Comparison of ENCODE assay signal across 10 mouse cellular contexts in genomic region chr1:164905047-164905446, GRCm38 (mm10). TPM values are rescaled to one million over a fixed set of nuclear protein-coding genes. Genes with fewer than 3 reads are reported as not detected.
DNase-seq lines count a peak whose midpoint lies in the region; ATAC-seq lines count a peak whose summit lies in the region.
"Had no signal": no experiment of that assay in that cellular context is flagged by ENCODE, and none has a peak within 500 bp of the region (broad histone marks: within the 10 kb centered on the region; RNA-seq: fewer than 3 reads in every experiment).

No protein-coding gene starts in this region.

- 58% methylated on average over 4 of the region's 4 CpGs for WGBS in forebrain, embryonic 13.5 days
- WGBS in hindbrain, embryonic 11.5 days = 50% methylated on average over 4 of the region's 4 CpGs

- H3K4me2 ChIP-seq in forebrain, embryonic 13.5 days = no peak overlapping the region
- H3K4me2 ChIP-seq in hindbrain, embryonic 11.5 days (replicated peaks; ENCODE audit: low read depth, low read length) = no peak overlapping the region
- H3K4me2 ChIP-seq: heart, embryonic 15.5 days had no signal

- H3K27ac ChIP-seq in forebrain, embryonic 13.5 days = no peak overlapping the region
- H3K27ac ChIP-seq in hindbrain, embryonic 11.5 days (ENCODE audit: low read depth, low read length) = no peak overlapping the region
- H3K27ac ChIP-seq: heart, embryonic 15.5 days had no signal

- ATAC-seq in forebrain, embryonic 13.5 days = peak; percentile 70
- peak; percentile 68 for ATAC-seq in hindbrain, embryonic 11.5 days (ENCODE audit: low FRiP score)

- H3K4me3 ChIP-seq in forebrain, embryonic 13.5 days = no peak overlapping the region
- H3K4me3 ChIP-seq in hindbrain, embryonic 11.5 days (ENCODE audit: low read depth, low read length) = no peak overlapping the region
- H3K4me3 ChIP-seq: heart, embryonic 15.5 days had no signal

- no peaks in the 10 kb centered on the region for H3K4me1 ChIP-seq in forebrain, embryonic 13.5 days
- H3K4me1 ChIP-seq in hindbrain, embryonic 11.5 days (replicated peaks; ENCODE audit: control insufficient read depth, insufficient read depth, low read length) = no peaks in the 10 kb centered on the region

- H3K36me3 ChIP-seq in forebrain, embryonic 13.5 days (ENCODE audit: poor library complexity, severe bottlenecking) = no peaks in the 10 kb centered on the region
- H3K36me3 ChIP-seq in hindbrain, embryonic 11.5 days (ENCODE audit: control insufficient read depth, insufficient read depth, low read length) = no peaks in the 10 kb centered on the region
- no peaks in the 10 kb centered on the region for H3K36me3 ChIP-seq in splenic B cell, adult 2 months (ENCODE audit: control insufficient read depth, insufficient read depth, low read length, poor library complexity, severe bottlenecking)
- H3K36me3 ChIP-seq: G1E; heart, embryonic 15.5 days had no signal

- H3K9ac ChIP-seq in forebrain, embryonic 13.5 days = no peak overlapping the region
- H3K9ac ChIP-seq in hindbrain, embryonic 11.5 days (ENCODE audit: low read depth, low read length) = no peak overlapping the region
- H3K9ac ChIP-seq: heart, embryonic 15.5 days had no signal

- DNase-seq in adrenal gland, postnatal 10 days = peak; percentile 72
- no peak for DNase-seq in adrenal gland, postnatal 4 days (ENCODE audit: low spot score in 2 of 2)
- peak; percentile 83 for DNase-seq in brain, adult 2 months (ENCODE audit: low read depth, low spot score)
- DNase-seq in hindbrain, embryonic 11.5 days (ENCODE audit: low spot score) = peak; percentile 67
- DNase-seq in layer of hippocampus, adult 9-11 months = peak; percentile 50
- DNase-seq in naive thymus-derived CD4-positive, alpha-beta T cell, adult 2 months (ENCODE audit: low read depth) = peak; percentile 49
- DNase-seq in splenic B cell, adult 2 months (ENCODE audit: low read depth, low spot score) = peak; percentile 75

- H3K9me3 ChIP-seq in forebrain, embryonic 13.5 days (replicated peaks) = no peaks in the 10 kb centered on the region
- no peaks in the 10 kb centered on the region for H3K9me3 ChIP-seq in hindbrain, embryonic 11.5 days (ENCODE audit: control insufficient read depth, low read length)
- H3K9me3 ChIP-seq: heart, embryonic 15.5 days had no signal

- H3K27me3 ChIP-seq in forebrain, embryonic 13.5 days = no peaks in the 10 kb centered on the region
- no peaks in the 10 kb centered on the region for H3K27me3 ChIP-seq in hindbrain, embryonic 11.5 days (ENCODE audit: control insufficient read depth, insufficient read depth, low read length)
- H3K27me3 ChIP-seq in splenic B cell, adult 2 months (ENCODE audit: control insufficient read depth, insufficient read depth, low read length, poor library complexity, severe bottlenecking) = no peaks in the 10 kb centered on the region
- H3K27me3 ChIP-seq: heart, embryonic 15.5 days had no signal

RNA-seq across cellular contexts. Expression of gene Xcl1, which starts 30.3 kb away (rescaled TPM):
- not detected for total RNA-seq in adrenal gland, postnatal 10 days (2021)
- total RNA-seq in adrenal gland, postnatal 4 days (2021) = 1 to 10 TPM in 1 of 2 experiments, not detected in 1; 1.1 TPM
- polyA plus RNA-seq in forebrain, embryonic 13.5 days (2015; fragmentation: Nextera tagmentation; extraction: Ambion mirVana) = not detected in 2 replicates
- not detected in 2 replicates for polyA plus RNA-seq in hindbrain, embryonic 11.5 days (2014; fragmentation: Nextera tagmentation; extraction: Ambion mirVana)
- total RNA-seq: G1E had no signal
- polyA plus RNA-seq: G1E had no signal

Comparison
In these comparisons a context has a peak if more than half of its experiments do, and no peak if none do; other contexts are left out.
1. DNase-seq: peak in adrenal gland, postnatal 10 days (single experiment), brain, adult 2 months (single experiment), hindbrain, embryonic 11.5 days (single experiment), layer of hippocampus, adult 9-11 months (single experiment), naive thymus-derived CD4-positive, alpha-beta T cell, adult 2 months (single experiment) and splenic B cell, adult 2 months (single experiment); none in adrenal gland, postnatal 4 days (0 of 2).